ENCODE assay signal across 12 mouse cellular contexts in the genomic region with DNA sequence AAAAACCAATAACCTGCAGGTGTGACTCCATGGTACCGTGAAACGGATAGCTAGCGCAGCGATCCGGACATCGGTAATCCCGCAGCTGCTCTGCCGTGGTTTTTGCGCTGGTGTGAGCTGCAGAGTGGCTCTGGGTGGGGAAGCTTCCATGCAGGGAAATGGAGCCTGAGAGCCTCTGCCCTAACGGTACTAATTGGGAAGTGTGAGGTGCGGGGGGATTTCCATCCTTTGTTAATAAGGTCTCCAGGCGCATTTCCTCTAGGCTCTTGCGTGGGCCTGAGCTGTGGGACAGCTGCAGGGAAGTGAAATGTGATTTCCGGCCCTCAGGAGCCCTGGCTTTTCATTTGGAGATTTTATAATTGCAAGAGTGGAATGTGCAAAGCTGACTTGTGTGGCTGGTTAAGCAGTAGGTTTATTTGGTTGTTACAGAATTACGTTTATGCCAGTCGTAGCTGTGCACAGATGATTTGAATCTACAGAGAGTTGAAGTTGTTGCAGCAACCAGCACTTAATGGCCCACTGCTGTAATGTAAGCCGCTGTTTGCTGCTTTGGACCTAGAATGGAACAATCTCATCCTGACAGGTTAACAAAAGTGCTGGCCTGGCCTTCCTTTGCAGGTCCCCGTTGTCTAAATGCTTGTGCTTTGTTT. TPM values are rescaled to one million over a fixed set of nuclear protein-coding genes. Genes with fewer than 3 reads are reported as not detected.
A peak's percentile ranks its signal among the peaks of the same experiment; 100 is the strongest.
DNase-seq lines count a peak whose midpoint lies in the region; ATAC-seq and TF ChIP-seq lines count a peak whose summit lies in the region.
"Had no signal": no experiment of that assay in that cellular context is flagged by ENCODE, and none has a peak within 500 bp of the region (broad histone marks: within the 10 kb centered on the region; RNA-seq: fewer than 3 reads in every experiment).

No protein-coding gene starts in this region.

- H3K4me2 ChIP-seq in limb, embryonic 15.5 days, result 0 out of 2 replicates have a peak overlapping the region, but pooled peaks have one; percentile 24

- peak overlapping the region; percentile 43 for H3K27ac ChIP-seq in layer of hippocampus, adult 2 months
- H3K27ac ChIP-seq in limb, embryonic 15.5 days, result peak overlapping the region; percentile 68

- H3K9me3 ChIP-seq in limb, embryonic 15.5 days, result no peaks in the 10 kb centered on the region
- H3K9me3 ChIP-seq: megakaryocyte, embryonic 14.5 days had no signal

- peak; percentile 26 for DNase-seq in adrenal gland, postnatal 14 days
- DNase-seq in adrenal gland, postnatal 25 days, result no peak
- DNase-seq in layer of hippocampus, adult 2 months (ENCODE audit: low spot score in 2 of 2), result no peak
- no peak for DNase-seq in layer of hippocampus, adult 9-10 months (ENCODE audit: low spot score)
- DNase-seq in heart, postnatal 10 days, result peak; percentile 25 to 39
- no peak for DNase-seq in layer of hippocampus, adult 9-11 months
- DNase-seq: cerebellum, adult 9-11 months; layer of hippocampus, postnatal 36 days; right cerebral cortex, postnatal 25 days had no signal

- H3K36me3 ChIP-seq in limb, embryonic 15.5 days, result 0 out of 2 replicates have a peak, but pooled peaks cover 3% of the 10 kb centered on the region

- H3K4me3 ChIP-seq in layer of hippocampus, adult 2 months, result no peak overlapping the region
- H3K4me3 ChIP-seq in limb, embryonic 15.5 days, result no peak overlapping the region
- H3K4me3 ChIP-seq: megakaryocyte, embryonic 14.5 days had no signal

- H3K9ac ChIP-seq in limb, embryonic 15.5 days, result no peak overlapping the region

- 33% methylated on average over 18 of the region's 18 CpGs for WGBS in limb, embryonic 15.5 days

- H3K27me3 ChIP-seq in limb, embryonic 15.5 days, result no peaks in the 10 kb centered on the region
- H3K27me3 ChIP-seq: megakaryocyte, embryonic 14.5 days had no signal

- TF ChIP-seq CTCF in layer of hippocampus, adult 2 months (conservative IDR thresholded peaks at IDR 0.05), result no peak

- ATAC-seq in limb, embryonic 15.5 days (ENCODE audit: insufficient number of reproducible peaks, low FRiP score, low TSS enrichment, low read depth), result no peak; the same call in 1 of the 2 replicates
- no peak for ATAC-seq in CD4-positive, CD25-positive, alpha-beta regulatory T cell, adult 4 months

- intact Hi-C loops in heart, postnatal 10 days (cut with DNase I), result no loop called here

- H3K4me1 ChIP-seq in limb, embryonic 15.5 days, result peaks cover 10% of the 10 kb centered on the region

RNA-seq across cellular contexts. Expression of gene Ppp2r3c, which starts 19.0 kb away (rescaled TPM):
- total RNA-seq in adrenal gland, postnatal 14 days (2021), result 10.1 and 13.1 TPM in 2 replicates
- total RNA-seq in adrenal gland, postnatal 25 days (2021), result 10.8 and 11.3 TPM in 2 replicates
- total RNA-seq in layer of hippocampus, adult 2 months (2021), result 10 to 100 TPM; 12.8 to 16.2 TPM
- 10 to 100 TPM; 10.9 to 11.2 TPM for total RNA-seq in heart, postnatal 10 days (2021)
- polyA plus RNA-seq in limb, embryonic 15.5 days (2015; fragmentation: Nextera tagmentation; extraction: Ambion mirVana), result 11.0 and 11.2 TPM in 2 replicates
- 10 to 100 TPM; 17.8 to 19.1 TPM for polyA plus RNA-seq in CD4-positive, CD25-positive, alpha-beta regulatory T cell, adult 4 months (2017; shearing (Covaris generic))

RNA-seq across cellular contexts. Expression of gene 1110008L16Rik, which starts 22.4 kb away (rescaled TPM):
- 17.0 and 17.6 TPM in 2 replicates for total RNA-seq in adrenal gland, postnatal 14 days (2021)
- total RNA-seq in adrenal gland, postnatal 25 days (2021), result 19.3 and 21.3 TPM in 2 replicates
- 1 to 10 TPM; 9.3 to 9.7 TPM for total RNA-seq in layer of hippocampus, adult 2 months (2021)
- total RNA-seq in heart, postnatal 10 days (2021), result 10 to 100 TPM in 1 of 2 experiments, 1 to 10 TPM in 1; 9.6 to 10.1 TPM
- polyA plus RNA-seq in limb, embryonic 15.5 days (2015; fragmentation: Nextera tagmentation; extraction: Ambion mirVana), result 13.2 and 14.2 TPM in 2 replicates
- 10 to 100 TPM in 1 of 2 experiments, 1 to 10 TPM in 1; 7.2 to 11.9 TPM for polyA plus RNA-seq in CD4-positive, CD25-positive, alpha-beta regulatory T cell, adult 4 months (2017; shearing (Covaris generic))

Comparison
In these comparisons a context has a peak if more than half of its experiments do, and no peak if none do; other contexts are left out.
1. DNase-seq: peak in adrenal gland, postnatal 14 days (single experiment) and heart, postnatal 10 days (2 of 2); none in adrenal gland, postnatal 25 days (single experiment), layer of hippocampus, adult 2 months (0 of 2), layer of hippocampus, adult 9-10 months (single experiment) and layer of hippocampus, adult 9-11 months (single experiment).